Mouse (Mus musculus): Measurements from ENCODE around the gene Zfp3. TPM values are rescaled to one million over a fixed set of nuclear protein-coding genes. Genes with fewer than 3 reads are reported as not detected.
"Not testable (repeated sequence)": the region's sequence is repeated elsewhere in the genome, so short reads cannot be mapped to it uniquely, and the experiment has no call there.

The Zfp3 gene
- total RNA-seq, 2 experiments from 2014 or later = 23.8 TPM

GRCm38 (mm10) chr11:70742117-70742516, 21.9 kb upstream of the Zfp3 start:
- peak overlapping the region; percentile 95 for H3K27ac ChIP-seq
- no peak for TF ChIP-seq CTCF (conservative IDR thresholded peaks at IDR 0.05)
- DNase-seq (ENCODE audit: low spot score in 2 of 2) = no peak

GRCm38 (mm10) chr11:70742581-70743459, 21.2 kb upstream of the Zfp3 start:
- Histone ChIP-seq H3K4me3 (no peak overlapping the region), H3K27ac (peak overlapping the region; percentile 95)
- peak; percentile 27 for TF ChIP-seq CTCF (conservative IDR thresholded peaks at IDR 0.05)
- DNase-seq (ENCODE audit: low spot score in 2 of 2) = peak; percentile 60 to 69

More at GRCm38 (mm10) chr11:70742117-70742516, 21.9 kb upstream of the Zfp3 start:
- no peak overlapping the region for H3K4me3 ChIP-seq

- TF ChIP-seq CTCF (conservative IDR thresholded peaks at IDR 0.05) = no peak
- H3K27ac ChIP-seq = no peak overlapping the region
- no peak overlapping the region for H3K4me3 ChIP-seq
- no peak for DNase-seq (ENCODE audit: low spot score in 2 of 2)
Measured at GRCm38 (mm10) chr11:70745636-70746035, 18.4 kb upstream of the Zfp3 start.

GRCm38 (mm10) chr11:70747876-70748545, 16.0 kb upstream of the Zfp3 start:
- DNase-seq (ENCODE audit: low spot score in 2 of 2) = no peak
- no peak for TF ChIP-seq CTCF (conservative IDR thresholded peaks at IDR 0.05)
- Histone ChIP-seq H3K4me3 (no peak overlapping the region), H3K27ac (no peak overlapping the region)

GRCm38 (mm10) chr11:70752337-70753017, 11.5 kb upstream of the Zfp3 start:
- Histone ChIP-seq H3K27ac (no peak overlapping the region), H3K4me3 (no peak overlapping the region)
- no peak for TF ChIP-seq CTCF (conservative IDR thresholded peaks at IDR 0.05)
- no peak for DNase-seq (ENCODE audit: low spot score in 2 of 2)

- no peak for DNase-seq (ENCODE audit: low spot score in 2 of 2)
- no peak for TF ChIP-seq CTCF (conservative IDR thresholded peaks at IDR 0.05)
- no peak overlapping the region for H3K4me3 ChIP-seq
- H3K27ac ChIP-seq = no peak overlapping the region
Measured at GRCm38 (mm10) chr11:70753146-70753545, 10.9 kb upstream of the Zfp3 start.

- peak overlapping the region; percentile 56 for H3K27ac ChIP-seq
- no peak for DNase-seq (ENCODE audit: low spot score in 2 of 2)
- TF ChIP-seq CTCF (conservative IDR thresholded peaks at IDR 0.05) = no peak
- H3K4me3 ChIP-seq = no peak overlapping the region
Measured at GRCm38 (mm10) chr11:70754476-70754875, 9.5 kb upstream of the Zfp3 start.

GRCm38 (mm10) chr11:70754958-70755357, 9.1 kb upstream of the Zfp3 start:
- peak overlapping the region; percentile 56 for H3K27ac ChIP-seq
- peak; percentile 35 for TF ChIP-seq CTCF (conservative IDR thresholded peaks at IDR 0.05)
- H3K4me3 ChIP-seq = no peak overlapping the region
- no peak for DNase-seq (ENCODE audit: low spot score in 2 of 2)

GRCm38 (mm10) chr11:70755645-70756044, 8.4 kb upstream of the Zfp3 start:
- peak overlapping the region; percentile 56; the same call in 1 of the 2 replicates for H3K27ac ChIP-seq
- no peak overlapping the region for H3K4me3 ChIP-seq
- DNase-seq (ENCODE audit: low spot score in 2 of 2) = peak; percentile 79 to 92
- peak; percentile 99 for TF ChIP-seq CTCF (conservative IDR thresholded peaks at IDR 0.05)

GRCm38 (mm10) chr11:70760446-70760845, 3.6 kb upstream of the Zfp3 start:
- DNase-seq (ENCODE audit: low spot score in 2 of 2); H3K4me3 ChIP-seq; H3K27ac ChIP-seq: not testable (repeated sequence)

GRCm38 (mm10) chr11:70762641-70763040, 1.4 kb upstream of the Zfp3 start:
- no peak for DNase-seq (ENCODE audit: low spot score in 2 of 2)
- Histone ChIP-seq H3K4me3 (no peak overlapping the region), H3K27ac (no peak overlapping the region)
- no peak for TF ChIP-seq CTCF (conservative IDR thresholded peaks at IDR 0.05)

- H3K27ac ChIP-seq = peak overlapping the region; percentile 95
- DNase-seq (ENCODE audit: low spot score in 2 of 2) = no peak
- TF ChIP-seq CTCF (conservative IDR thresholded peaks at IDR 0.05) = no peak
Measured at GRCm38 (mm10) chr11:70763582-70763935, 450 bp upstream of the Zfp3 start.

More at GRCm38 (mm10) chr11:70763582-70763935, 450 bp upstream of the Zfp3 start:
- H3K4me3 ChIP-seq = peak overlapping the region; percentile 80
